Mouse (Mus musculus) embryonic facial prominence, embryonic 12.5 days (tissue): ENCODE measurements around the gene Mrps18b. TPM values are rescaled to one million over a fixed set of nuclear protein-coding genes. Genes with fewer than 3 reads are reported as not detected.
A peak's percentile ranks its signal among the peaks of the same experiment; 100 is the strongest.
"Not testable (repeated sequence)": the region's sequence is repeated elsewhere in the genome, so short reads cannot be mapped to it uniquely, and the experiment has no call there.

Experiments used
- ATAC-seq: fragments of 200-750 bp; cut with Nextera tagmentation; 2 replicates; pipeline ENCODE4 v1.8.0; 2017; ENCODE audit not compliant: insufficient number of reproducible peaks, insufficient read depth, low FRiP score, low TSS enrichment
- H3K27ac ChIP-seq: fragments of 300-500 bp; sonication (generic); 2 replicates; pipeline ENCODE4 v1.5.1; 2016; ENCODE audit warnings: mild to moderate bottlenecking
- H3K27me3 ChIP-seq: fragments of 300-500 bp; sonication (generic); 2 replicates; pipeline ENCODE4 v1.6.1; 2016; ENCODE audit warnings: mild to moderate bottlenecking, moderate library complexity
- H3K36me3 ChIP-seq: fragments of 300-500 bp; sonication (generic); 2 replicates; pipeline ENCODE4 v1.6.1; 2016; ENCODE audit warnings: mild to moderate bottlenecking
- H3K4me1 ChIP-seq: fragments of 300-500 bp; sonication (generic); 2 replicates; pipeline ENCODE4 v1.6.1; 2016
- H3K4me2 ChIP-seq: fragments of 300-500 bp; sonication (generic); replicated peaks from 2 replicates; pipeline ENCODE4 v1.6.1; 2016; ENCODE audit warnings: mild to moderate bottlenecking, moderate library complexity
- H3K4me3 ChIP-seq: fragments of 300-500 bp; sonication (generic); 2 replicates; pipeline ENCODE4 v1.5.1; 2016; ENCODE audit warnings: mild to moderate bottlenecking
- H3K9ac ChIP-seq: fragments of 300-500 bp; sonication (generic); 2 replicates; pipeline ENCODE4 v1.6.1; 2016; ENCODE audit warnings: mild to moderate bottlenecking, moderate library complexity
- H3K9me3 ChIP-seq: fragments of 300-500 bp; sonication (generic); 2 replicates; pipeline ENCODE4 v1.6.1; 2016; ENCODE audit warnings: mild to moderate bottlenecking, moderate library complexity
- WGBS: fragments of 180-500 bp; shearing (Covaris S2); methylation state at CpG from one replicate; pipeline ENCODE4 v1.1.7; 2016; 5-methylcytosine and 5-hydroxymethylcytosine counted together
- polyA plus RNA-seq: library from polyadenylated mRNA; unstranded; fragments of >200 nt; fragmentation: Nextera tagmentation; extraction: Ambion mirVana; gene quantifications from 2 replicates; pipeline ENCODE4 v1.2.1, GENCODE M21; 2016

The Mrps18b gene
- polyA plus RNA-seq, result 65.6 TPM in 2 replicates

DNA sequence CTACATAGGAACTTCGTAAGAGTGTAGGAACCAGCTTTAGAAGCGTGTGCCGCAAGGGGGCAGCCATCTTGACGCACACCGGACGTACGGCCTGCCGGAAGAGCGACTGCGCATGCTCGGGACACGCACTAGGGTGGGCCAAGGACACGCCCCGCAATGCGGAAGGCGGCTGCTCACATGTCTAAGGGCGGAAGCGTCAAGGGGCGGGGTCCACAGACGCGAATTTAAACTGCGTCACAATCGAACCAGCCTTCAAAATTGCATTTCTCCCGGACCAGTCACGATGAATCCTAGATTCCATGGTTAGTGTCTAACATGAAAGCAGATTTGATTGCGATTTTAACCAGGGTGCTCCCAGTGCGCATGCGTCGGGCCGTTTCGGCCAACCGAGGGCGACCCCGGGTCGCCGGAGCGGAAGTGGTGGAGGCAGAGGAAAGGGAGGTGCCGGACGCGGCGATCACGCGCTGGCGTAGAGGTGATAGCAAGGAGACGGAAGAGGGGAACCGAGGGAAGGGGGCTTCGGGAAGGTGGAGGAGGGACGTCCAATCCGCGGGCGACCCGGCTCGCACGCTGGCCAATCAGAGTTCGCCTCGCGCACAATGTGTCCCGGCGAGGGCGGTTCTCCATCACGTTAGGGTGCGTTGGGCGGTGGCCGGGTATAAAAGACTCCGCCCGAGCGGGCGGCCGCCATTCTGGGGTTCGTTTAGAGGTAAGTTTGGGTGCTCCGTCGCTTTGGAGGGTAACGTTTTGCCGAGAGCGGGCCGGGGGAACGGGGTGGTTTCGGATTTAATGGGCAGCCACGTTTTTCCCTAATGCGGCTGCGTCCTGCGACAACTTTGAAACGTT is at the start of gene Mrps18b, which contains the start of gene Ppp1r10:
Gene Mrps18b (minus strand): TSS at position 93 of the 846 bp plus-strand sequence.
Gene Ppp1r10 (plus strand): TSS at position 138 of the 846 bp plus-strand sequence.
- Histone ChIP-seq H3K27me3 (no peaks in the 10 kb centered on the region), H3K36me3 (peaks cover 13% of the 10 kb centered on the region; the same call in 1 of the 2 replicates), H3K27ac (peak within 1 kb of the TSS; percentile 98), H3K4me1 (peaks cover 20% of the 10 kb centered on the region), H3K9ac (peak within 1 kb of the TSS; percentile 82), H3K9me3 (no peaks in the 10 kb centered on the region), H3K4me2 (peak within 1 kb of the TSS; percentile 89), H3K4me3 (peak within 1 kb of the TSS; percentile 57)
- under 1% methylated on average over 83 of the region's 83 CpGs for WGBS
- ATAC-seq, result peak; percentile 94

DNA sequence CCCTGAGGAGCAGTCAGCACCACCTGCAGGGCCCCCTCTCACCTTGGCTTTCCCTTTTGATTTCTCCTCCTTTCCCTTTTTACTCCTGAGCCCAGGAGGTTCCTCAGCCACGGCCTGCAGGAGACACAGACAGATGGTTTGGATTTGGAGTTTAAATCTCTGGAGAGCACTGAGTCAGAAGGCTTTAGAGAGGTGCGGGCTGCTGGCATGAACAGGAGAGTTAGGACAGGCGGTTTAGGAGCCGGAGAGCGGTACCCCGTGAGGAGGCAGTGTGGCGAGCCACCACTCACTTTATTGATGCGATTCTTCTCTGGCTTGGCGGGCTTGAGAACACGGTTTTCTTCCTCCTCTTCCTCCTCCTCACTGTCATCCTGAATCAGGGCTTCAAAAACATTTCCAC is 47.1 kb upstream of the Mrps18b start:
- H3K36me3 ChIP-seq, result peaks cover 78% of the 10 kb centered on the region

DNA sequence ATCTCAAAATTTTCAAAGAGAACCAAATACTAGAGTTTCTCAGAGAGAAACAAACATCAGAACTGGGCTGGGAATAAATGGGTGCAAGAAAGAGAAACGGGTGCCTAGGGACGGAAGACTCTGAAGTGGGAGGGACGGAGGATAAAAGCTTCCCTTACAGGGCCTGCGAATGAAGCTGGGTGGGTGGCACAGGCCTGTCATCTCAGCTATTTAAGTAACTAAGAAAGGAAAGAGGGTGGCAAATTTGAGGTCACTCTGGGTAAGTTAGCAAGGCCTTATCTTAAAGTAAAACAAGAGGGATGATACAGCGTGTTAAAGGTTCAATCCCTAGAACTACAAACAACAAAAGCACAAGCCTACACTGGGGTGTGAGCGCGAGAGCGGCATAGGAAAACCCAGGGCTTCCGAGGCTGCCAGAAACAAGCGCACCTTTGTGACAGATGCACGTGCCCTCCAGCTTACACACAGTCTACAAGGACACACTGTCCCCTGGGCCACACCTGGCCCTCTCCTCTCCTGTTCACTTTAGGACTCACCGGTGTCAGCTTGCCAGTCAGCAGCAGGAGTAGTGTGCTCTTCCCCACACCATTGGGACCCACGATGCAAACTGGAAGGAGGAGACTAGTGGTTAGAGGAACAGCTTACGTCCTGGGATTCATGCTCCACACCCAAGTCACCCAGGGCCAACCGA is 42.5 kb upstream of the Mrps18b start:
- ATAC-seq, result no peak
- Histone ChIP-seq H3K9me3 (no peaks in the 10 kb centered on the region), H3K36me3 (peaks cover 82% of the 10 kb centered on the region), H3K9ac (no peak overlapping the region), H3K4me1 (no peaks in the 10 kb centered on the region), H3K27ac (no peak overlapping the region), H3K27me3 (no peaks in the 10 kb centered on the region), H3K4me2 (no peak overlapping the region), H3K4me3 (no peak overlapping the region)
- 95% methylated on average over 15 of the region's 15 CpGs for WGBS

More for the DNA sequence above, 47.1 kb upstream of the Mrps18b start:
- no peaks in the 10 kb centered on the region for H3K4me1 ChIP-seq
- H3K4me2 ChIP-seq, result no peak overlapping the region
- no peak overlapping the region for H3K27ac ChIP-seq
- H3K9me3 ChIP-seq, result no peaks in the 10 kb centered on the region
- ATAC-seq, result no peak
- H3K27me3 ChIP-seq, result no peaks in the 10 kb centered on the region
- H3K4me3 ChIP-seq, result no peak overlapping the region
- WGBS, result 88% methylated on average over 10 of the region's 10 CpGs
- no peak overlapping the region for H3K9ac ChIP-seq

DNA sequence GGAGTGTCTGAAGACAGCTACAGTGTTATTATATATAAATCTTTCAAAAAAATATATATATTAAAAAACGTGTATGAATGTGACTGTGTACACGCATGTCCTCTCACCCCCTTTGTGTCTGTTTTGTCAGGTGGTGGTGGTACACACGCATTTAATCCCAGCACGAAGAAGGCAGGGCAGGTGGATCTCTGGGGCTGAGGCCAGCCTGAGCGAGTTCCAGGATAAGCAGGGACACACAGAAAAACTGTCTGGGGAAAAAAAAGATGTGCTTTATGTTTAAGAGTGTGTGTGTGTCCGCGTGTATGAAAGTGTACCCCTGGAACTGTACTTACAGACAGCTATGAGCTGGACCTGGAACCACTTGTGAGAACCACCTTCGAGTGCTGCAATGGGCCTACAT is 38.5 kb upstream of the Mrps18b start:
- no peak for ATAC-seq
- H3K4me3 ChIP-seq, result no peak overlapping the region
- H3K27ac ChIP-seq, result no peak overlapping the region
- H3K27me3 ChIP-seq, result no peaks in the 10 kb centered on the region
- no peak overlapping the region for H3K4me2 ChIP-seq
- 76% methylated on average over 8 of the region's 8 CpGs for WGBS
- H3K9me3 ChIP-seq, result no peaks in the 10 kb centered on the region
- H3K36me3 ChIP-seq, result peaks cover 43% of the 10 kb centered on the region
- H3K9ac ChIP-seq, result no peak overlapping the region
- no peaks in the 10 kb centered on the region for H3K4me1 ChIP-seq

DNA sequence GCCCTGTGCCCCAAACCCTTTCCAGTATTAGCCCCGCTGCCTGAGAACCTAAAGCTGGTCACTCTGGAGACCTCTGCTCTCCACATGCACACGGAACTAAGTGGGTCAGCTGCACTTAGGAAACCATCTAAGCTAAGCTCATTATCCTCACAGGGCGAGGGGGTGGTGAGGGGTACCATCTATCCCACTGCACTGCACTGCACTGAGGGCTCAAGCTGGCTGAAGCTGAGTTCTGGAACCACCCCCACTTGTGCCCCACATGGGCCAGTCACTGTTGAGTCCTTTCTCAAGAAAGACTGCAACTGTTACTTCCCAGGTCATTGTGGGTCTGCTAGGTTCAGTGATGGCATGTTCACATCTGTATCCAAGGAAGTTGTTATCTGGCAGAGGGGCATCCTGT is 36.4 kb upstream of the Mrps18b start:
- H3K27ac ChIP-seq, H3K9me3 ChIP-seq: not testable (repeated sequence)
- 93% methylated on average over 3 of the region's 3 CpGs for WGBS

DNA sequence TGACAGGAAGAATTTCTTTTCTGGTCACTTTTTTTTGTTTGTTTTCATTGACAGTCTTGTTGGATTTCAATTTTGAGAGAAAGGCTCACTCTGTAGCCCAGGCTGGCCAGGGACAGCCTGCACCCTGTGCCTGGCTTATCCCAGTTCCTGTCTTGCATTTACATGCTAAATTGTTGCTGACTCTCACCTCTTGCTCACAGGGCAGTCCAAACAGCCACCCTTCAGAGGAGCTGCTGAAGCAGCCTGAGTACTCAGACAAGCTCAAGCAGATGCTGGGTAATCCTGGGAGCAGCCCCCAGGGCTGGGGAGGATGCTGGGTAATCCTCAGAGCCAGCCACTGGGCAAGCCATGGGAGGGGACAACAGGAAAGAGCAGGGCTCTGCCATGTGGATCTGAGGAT is 34.8 kb upstream of the Mrps18b start:
- not testable (repeated sequence) for ATAC-seq, H3K9ac ChIP-seq, H3K27ac ChIP-seq, H3K4me2 ChIP-seq, H3K4me3 ChIP-seq, H3K4me1 ChIP-seq, H3K36me3 ChIP-seq, H3K27me3 ChIP-seq, H3K9me3 ChIP-seq

More for the DNA sequence above, 36.4 kb upstream of the Mrps18b start:
- H3K9ac ChIP-seq, H3K4me3 ChIP-seq, H3K4me1 ChIP-seq, H3K4me2 ChIP-seq, H3K27me3 ChIP-seq: not testable (repeated sequence)
- peaks cover 21% of the 10 kb centered on the region for H3K36me3 ChIP-seq
- peak; percentile 56; the same call in 1 of the 2 replicates for ATAC-seq

DNA sequence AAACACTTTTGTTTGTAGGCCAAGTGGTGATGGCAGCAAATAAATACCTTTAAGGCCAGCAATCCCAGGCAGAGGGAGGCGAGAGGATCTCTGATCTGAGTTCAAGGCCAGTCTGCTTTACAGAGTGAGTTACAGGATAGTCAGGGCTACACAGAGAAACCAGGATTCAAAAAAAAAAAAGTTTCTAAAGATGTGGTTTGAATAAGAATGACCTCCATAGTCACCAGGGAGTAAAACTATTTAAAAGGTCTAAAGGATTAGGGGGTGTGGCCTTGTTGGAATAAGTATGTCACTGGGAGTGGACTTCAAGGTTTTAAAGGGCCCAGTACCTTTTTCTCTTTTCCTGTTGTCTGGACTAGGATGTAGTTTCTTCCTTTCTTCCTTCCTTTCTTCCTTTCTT is 23.8 kb upstream of the Mrps18b start:
- Histone ChIP-seq H3K4me3 (no peak overlapping the region), H3K4me1 (no peaks in the 10 kb centered on the region), H3K4me2 (no peak overlapping the region), H3K9me3 (no peaks in the 10 kb centered on the region), H3K9ac (no peak overlapping the region), H3K27me3 (no peaks in the 10 kb centered on the region), H3K36me3 (no peaks in the 10 kb centered on the region), H3K27ac (no peak overlapping the region)
- 56% methylated on average over 1 of the region's 1 CpGs for whole genome bisulfite sequencing
- no peak for ATAC-seq

DNA sequence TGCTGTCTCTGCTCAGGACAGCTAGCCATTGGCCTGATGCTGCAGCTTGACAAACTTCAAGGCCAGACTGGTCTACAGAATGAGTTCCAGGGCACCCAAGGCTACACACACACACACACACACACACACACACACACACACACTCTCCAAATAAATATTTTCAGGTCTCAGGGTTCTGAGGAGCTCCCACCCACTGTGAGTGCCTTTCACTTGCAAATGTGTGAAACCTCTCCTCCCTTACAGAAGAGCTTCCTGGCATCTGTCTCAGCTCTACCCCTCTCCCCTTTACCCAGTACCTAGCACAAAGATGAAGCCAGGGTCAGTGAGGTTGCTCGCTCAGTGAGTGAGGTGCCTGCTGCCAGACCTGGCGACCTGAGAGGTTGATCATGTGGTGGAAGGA is 22.9 kb upstream of the Mrps18b start:
- no peak; the same call in 1 of the 2 replicates for ATAC-seq
- no peaks in the 10 kb centered on the region for H3K4me1 ChIP-seq
- no peaks in the 10 kb centered on the region for H3K9me3 ChIP-seq
- no peak overlapping the region for H3K4me2 ChIP-seq
- no peak overlapping the region for H3K9ac ChIP-seq
- H3K4me3 ChIP-seq, result no peak overlapping the region
- H3K27me3 ChIP-seq, result no peaks in the 10 kb centered on the region
- no peak overlapping the region for H3K27ac ChIP-seq
- WGBS, result 65% methylated on average over 2 of the region's 2 CpGs
- H3K36me3 ChIP-seq, result no peaks in the 10 kb centered on the region

DNA sequence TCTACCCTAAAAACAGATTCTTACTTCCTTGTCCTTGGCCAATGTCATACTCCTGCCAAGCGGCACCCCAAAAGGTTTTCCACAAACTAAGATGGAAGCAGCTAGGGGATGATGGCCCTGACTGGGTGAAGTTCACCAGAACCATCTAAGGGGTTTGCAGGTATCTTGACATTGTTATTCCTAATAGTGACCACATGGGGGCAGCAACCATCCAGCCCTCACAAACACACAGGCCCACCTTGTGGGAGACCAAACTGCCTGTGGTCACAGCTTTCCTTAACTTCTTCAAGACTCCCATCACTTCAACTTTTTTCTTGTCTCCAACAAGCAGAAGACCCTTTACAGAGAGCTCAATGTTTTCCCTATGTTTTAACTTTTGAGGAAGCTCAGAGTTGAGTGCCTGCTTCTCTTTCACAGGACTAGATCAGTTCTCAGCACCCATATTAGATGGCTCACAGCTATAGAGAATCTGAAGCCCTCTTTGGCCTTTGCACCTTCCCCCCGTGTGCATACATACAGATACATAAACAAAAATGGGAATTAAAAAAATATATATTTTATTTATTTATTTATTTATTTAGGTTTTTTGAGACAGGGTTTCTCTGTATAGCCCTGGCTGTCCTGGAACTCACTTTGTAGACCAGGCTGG is 21.6 kb upstream of the Mrps18b start:
- no peak overlapping the region for H3K4me3 ChIP-seq
- ATAC-seq, result no peak
- H3K27me3 ChIP-seq, result no peaks in the 10 kb centered on the region
- H3K4me2 ChIP-seq, result no peak overlapping the region
- no peaks in the 10 kb centered on the region for H3K4me1 ChIP-seq
- H3K36me3 ChIP-seq, result 0 out of 2 replicates have a peak, but pooled peaks cover under 1% of the 10 kb centered on the region
- H3K9ac ChIP-seq, result no peak overlapping the region
- no peak overlapping the region for H3K27ac ChIP-seq
- H3K9me3 ChIP-seq, result no peaks in the 10 kb centered on the region
- WGBS, result 33% methylated on average over 2 of the region's 2 CpGs

DNA sequence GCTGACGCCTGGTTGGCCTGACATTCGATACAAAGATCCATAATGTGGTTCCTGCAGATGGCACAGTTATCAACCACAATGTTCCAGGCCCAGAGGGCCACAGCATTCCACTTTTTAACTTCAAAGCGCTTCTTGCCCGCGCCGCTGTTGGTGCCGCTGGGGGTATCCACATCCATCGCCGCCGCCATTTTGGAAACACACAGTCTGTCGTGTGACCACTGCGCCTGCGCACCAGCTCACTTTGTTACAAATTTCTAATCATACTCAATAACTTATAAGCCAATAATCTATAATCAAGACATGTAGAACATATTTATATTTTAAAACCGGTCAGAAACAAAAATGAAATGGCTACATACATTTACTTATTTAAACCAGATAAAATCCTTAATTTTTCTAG is 19.6 kb upstream of the Mrps18b start:
- not testable (repeated sequence) for H3K9ac ChIP-seq, H3K4me2 ChIP-seq, H3K27me3 ChIP-seq, H3K27ac ChIP-seq, H3K4me1 ChIP-seq, H3K4me3 ChIP-seq, ATAC-seq, H3K9me3 ChIP-seq
- peaks cover 11% of the 10 kb centered on the region for H3K36me3 ChIP-seq
- 85% methylated on average over 14 of the region's 14 CpGs for WGBS

DNA sequence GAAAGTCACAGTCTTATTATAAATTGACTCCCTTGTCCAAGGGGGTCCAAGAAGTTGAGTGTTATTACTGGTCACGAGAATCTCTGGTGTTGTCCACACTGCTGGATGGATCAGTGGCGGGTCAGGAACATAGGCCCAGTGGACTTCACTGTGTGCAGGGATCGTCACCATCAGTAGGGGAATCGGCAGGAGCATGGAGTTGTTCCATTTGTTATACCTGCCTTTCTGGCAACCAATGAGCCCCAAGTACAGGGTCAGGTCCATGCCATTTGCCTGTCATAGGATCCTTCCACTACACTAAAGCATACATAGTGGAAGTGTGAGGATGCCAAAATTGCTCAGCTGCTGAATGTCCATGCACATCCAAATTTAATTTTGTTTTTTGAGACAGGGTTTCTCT is 16.4 kb upstream of the Mrps18b start:
- H3K36me3 ChIP-seq, result peaks cover 43% of the 10 kb centered on the region

More for the DNA sequence above, 16.4 kb upstream of the Mrps18b start:
- H3K9me3 ChIP-seq, result no peaks in the 10 kb centered on the region
- 87% methylated on average over 4 of the region's 4 CpGs for WGBS
- H3K4me3 ChIP-seq, result no peak overlapping the region
- no peak overlapping the region for H3K9ac ChIP-seq
- no peaks in the 10 kb centered on the region for H3K27me3 ChIP-seq
- no peak overlapping the region for H3K4me2 ChIP-seq
- ATAC-seq, result no peak
- H3K27ac ChIP-seq, result no peak overlapping the region
- H3K4me1 ChIP-seq, result no peaks in the 10 kb centered on the region
